17 mouse cellular contexts compared by ENCODE assay signal in genomic region chr5:92980862-92981261, GRCm38 (mm10).
"Had no signal": no experiment of that assay in that cellular context is flagged by ENCODE, and none has a peak within 500 bp of the region (broad histone marks: within the 10 kb centered on the region; RNA-seq: fewer than 3 reads in every experiment).

No protein-coding gene starts in this region.

- H3K4me3 ChIP-seq: left cerebral cortex, adult 2 months; liver, embryonic 13.5 days; megakaryocyte, embryonic 14.5 days; midbrain, embryonic 10.5 days; midbrain, embryonic 13.5 days had no signal

- H3K27me3 ChIP-seq: liver, embryonic 13.5 days; midbrain, embryonic 13.5 days had no signal

- H3K36me3 ChIP-seq: liver, embryonic 13.5 days; midbrain, embryonic 10.5 days; midbrain, embryonic 13.5 days had no signal

- H3K4me1 ChIP-seq: liver, embryonic 13.5 days; megakaryocyte, embryonic 14.5 days; midbrain, embryonic 13.5 days had no signal

- DNase-seq: kidney, adult 18-20 months; kidney, adult 9 months; kidney, postnatal 14 days; kidney, postnatal 4 days; liver, embryonic 13.5 days; lung, embryonic 14.5 days; lung, postnatal 10 days; lung, postnatal 36 days; right cerebral cortex, postnatal 4 days; thymus, postnatal 25 days had no signal

- ATAC-seq: intestine, embryonic 16.5 days; midbrain, embryonic 13.5 days; midbrain, embryonic 16.5 days had no signal

- H3K4me2 ChIP-seq: liver, embryonic 13.5 days; lung, embryonic 14.5 days; midbrain, embryonic 13.5 days had no signal

- H3K27ac ChIP-seq: left cerebral cortex, adult 2 months; liver, embryonic 13.5 days; midbrain, embryonic 10.5 days; midbrain, embryonic 13.5 days; stomach, postnatal 0 days had no signal

- H3K9me3 ChIP-seq: liver, embryonic 13.5 days; midbrain, embryonic 10.5 days had no signal

- H3K9ac ChIP-seq: liver, embryonic 13.5 days; lung, embryonic 14.5 days; midbrain, embryonic 13.5 days had no signal
